Comparison of ENCODE assay signal across 12 mouse cellular contexts in the genomic region with DNA sequence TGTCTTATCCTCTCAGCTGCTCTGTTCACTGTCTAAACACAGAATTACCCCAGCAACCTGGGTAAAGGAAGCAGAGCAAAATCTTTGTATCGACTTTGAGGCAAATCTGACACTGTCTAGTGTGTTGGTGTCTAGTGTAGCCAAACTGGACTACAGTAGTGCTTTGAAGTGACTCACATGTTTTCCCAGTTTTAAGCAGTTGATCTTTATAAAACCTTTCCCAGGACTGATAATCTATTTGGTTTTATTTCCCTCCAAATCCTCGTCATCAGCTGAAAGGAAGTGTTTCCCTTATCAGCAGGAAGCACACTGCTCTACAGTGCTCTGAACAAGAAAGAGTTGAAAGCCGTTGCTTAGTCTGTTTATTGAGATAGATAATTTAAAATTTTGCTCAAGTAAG.
DNase-seq lines count a peak whose midpoint lies in the region; ATAC-seq and TF ChIP-seq lines count a peak whose summit lies in the region.
"Had no signal": no experiment of that assay in that cellular context is flagged by ENCODE, and none has a peak within 500 bp of the region (broad histone marks: within the 10 kb centered on the region; RNA-seq: fewer than 3 reads in every experiment).

No protein-coding gene starts in this region.

- H3K27me3 ChIP-seq in forebrain, embryonic 10.5 days (ENCODE audit: poor library complexity, severe bottlenecking), result no peaks in the 10 kb centered on the region
- no peaks in the 10 kb centered on the region for H3K27me3 ChIP-seq in forebrain, postnatal 0 days (ENCODE audit: insufficient read depth, low read length)
- no peaks in the 10 kb centered on the region for H3K27me3 ChIP-seq in heart, embryonic 12.5 days (replicated peaks)
- H3K27me3 ChIP-seq in liver, postnatal 0 days (ENCODE audit: insufficient read depth, low read length), result no peaks in the 10 kb centered on the region
- H3K27me3 ChIP-seq: kidney, embryonic 15.5 days had no signal

- no peak overlapping the region for H3K4me3 ChIP-seq in forebrain, embryonic 10.5 days
- H3K4me3 ChIP-seq in forebrain, postnatal 0 days (ENCODE audit: low read depth, low read length), result no peak overlapping the region
- no peak overlapping the region for H3K4me3 ChIP-seq in layer of hippocampus, adult 2 months
- H3K4me3 ChIP-seq in heart, embryonic 12.5 days, result no peak overlapping the region
- no peak overlapping the region for H3K4me3 ChIP-seq in liver, postnatal 0 days (ENCODE audit: low read depth, low read length)
- H3K4me3 ChIP-seq: erythroblast, embryonic 14.5 days; kidney, embryonic 15.5 days had no signal

- no peak for ATAC-seq in forebrain, postnatal 0 days
- ATAC-seq in heart, embryonic 12.5 days (ENCODE audit: insufficient number of reproducible peaks, low FRiP score), result peak; percentile 75
- peak; percentile 66 for ATAC-seq in liver, postnatal 0 days

- TF ChIP-seq CTCF in forebrain, postnatal 0 days (IDR thresholded peaks at IDR 0.05; ENCODE audit: low read depth), result no peak
- TF ChIP-seq CTCF in layer of hippocampus, adult 2 months (conservative IDR thresholded peaks at IDR 0.05), result no peak
- TF ChIP-seq CTCF in liver, postnatal 0 days (IDR thresholded peaks at IDR 0.05; ENCODE audit: low read depth), result no peak

- WGBS in forebrain, embryonic 10.5 days, result 65% methylated on average over 3 of the region's 3 CpGs
- WGBS in forebrain, postnatal 0 days, result 59% methylated on average over 3 of the region's 3 CpGs
- WGBS in heart, embryonic 12.5 days, result 25% methylated on average over 3 of the region's 3 CpGs
- 13% methylated on average over 3 of the region's 3 CpGs for WGBS in liver, postnatal 0 days (ENCODE audit: insufficient replicate concordance)

- H3K9ac ChIP-seq in forebrain, postnatal 0 days, result no peak overlapping the region
- H3K9ac ChIP-seq in heart, embryonic 12.5 days, result no peak overlapping the region
- no peak overlapping the region for H3K9ac ChIP-seq in liver, postnatal 0 days (replicated peaks)
- H3K9ac ChIP-seq: kidney, embryonic 15.5 days had no signal

- H3K4me1 ChIP-seq in forebrain, embryonic 10.5 days, result peaks cover 46% of the 10 kb centered on the region
- no peaks in the 10 kb centered on the region; the same call in 1 of the 2 replicates for H3K4me1 ChIP-seq in forebrain, postnatal 0 days (ENCODE audit: insufficient read depth)
- H3K4me1 ChIP-seq in heart, embryonic 12.5 days (replicated peaks), result peaks cover 25% of the 10 kb centered on the region
- 0 out of 2 replicates have a peak, but pooled peaks cover 2% of the 10 kb centered on the region for H3K4me1 ChIP-seq in liver, postnatal 0 days (ENCODE audit: insufficient read depth)

- no peak for DNase-seq in forebrain, embryonic 10.5 days (ENCODE audit: extremely low spot score, low spot score)
- no peak for DNase-seq in forebrain, postnatal 0 days
- DNase-seq in layer of hippocampus, adult 2 months (ENCODE audit: low spot score in 2 of 2), result no peak
- DNase-seq in layer of hippocampus, postnatal 10 days (ENCODE audit: low spot score in 2 of 2), result no peak
- DNase-seq in liver, postnatal 0 days, result no peak
- DNase-seq in frontal cortex, adult 2 months (ENCODE audit: extremely low spot score in 1 of 2, low spot score in 1 of 2), result no peak
- no peak for DNase-seq in thymus, postnatal 36 days
- DNase-seq: cerebellum, postnatal 14 days; left cerebral cortex, postnatal 4 days had no signal

- H3K9me3 ChIP-seq in forebrain, embryonic 10.5 days, result no peaks in the 10 kb centered on the region
- no peaks in the 10 kb centered on the region for H3K9me3 ChIP-seq in forebrain, postnatal 0 days (ENCODE audit: low read length)
- H3K9me3 ChIP-seq in heart, embryonic 12.5 days (replicated peaks), result no peaks in the 10 kb centered on the region
- H3K9me3 ChIP-seq in liver, postnatal 0 days (ENCODE audit: low read length), result no peaks in the 10 kb centered on the region
- H3K9me3 ChIP-seq: kidney, embryonic 15.5 days had no signal

- peak; percentile 91 for TF ChIP-seq EP300 in liver, postnatal 0 days (IDR thresholded peaks at IDR 0.05; ENCODE audit: low read depth)

- H3K4me2 ChIP-seq in forebrain, postnatal 0 days (ENCODE audit: low read depth), result no peak overlapping the region
- H3K4me2 ChIP-seq in heart, embryonic 12.5 days, result no peak overlapping the region
- no peak overlapping the region for H3K4me2 ChIP-seq in liver, postnatal 0 days (ENCODE audit: low read depth, low read length)
- H3K4me2 ChIP-seq: kidney, embryonic 15.5 days had no signal

- no peaks in the 10 kb centered on the region for H3K36me3 ChIP-seq in forebrain, embryonic 10.5 days (replicated peaks)
- H3K36me3 ChIP-seq in forebrain, postnatal 0 days (ENCODE audit: insufficient read depth), result no peaks in the 10 kb centered on the region
- no peaks in the 10 kb centered on the region for H3K36me3 ChIP-seq in heart, embryonic 12.5 days
- no peaks in the 10 kb centered on the region for H3K36me3 ChIP-seq in liver, postnatal 0 days (replicated peaks; ENCODE audit: insufficient read depth, low read length)
- H3K36me3 ChIP-seq: kidney, embryonic 15.5 days had no signal

- H3K27ac ChIP-seq in forebrain, embryonic 10.5 days, result peak overlapping the region; percentile 42; the same call in 1 of the 2 replicates
- no peak overlapping the region for H3K27ac ChIP-seq in forebrain, postnatal 0 days (ENCODE audit: low read depth, low read length)
- 0 out of 2 replicates have a peak overlapping the region, but pooled peaks have one; percentile 36 for H3K27ac ChIP-seq in layer of hippocampus, adult 2 months
- peak overlapping the region; percentile 53 for H3K27ac ChIP-seq in heart, embryonic 12.5 days (ENCODE audit: poor library complexity, severe bottlenecking)
- peak overlapping the region; percentile 45; the same call in 1 of the 2 replicates for H3K27ac ChIP-seq in liver, postnatal 0 days (ENCODE audit: low read depth)
